In the genomic region with DNA sequence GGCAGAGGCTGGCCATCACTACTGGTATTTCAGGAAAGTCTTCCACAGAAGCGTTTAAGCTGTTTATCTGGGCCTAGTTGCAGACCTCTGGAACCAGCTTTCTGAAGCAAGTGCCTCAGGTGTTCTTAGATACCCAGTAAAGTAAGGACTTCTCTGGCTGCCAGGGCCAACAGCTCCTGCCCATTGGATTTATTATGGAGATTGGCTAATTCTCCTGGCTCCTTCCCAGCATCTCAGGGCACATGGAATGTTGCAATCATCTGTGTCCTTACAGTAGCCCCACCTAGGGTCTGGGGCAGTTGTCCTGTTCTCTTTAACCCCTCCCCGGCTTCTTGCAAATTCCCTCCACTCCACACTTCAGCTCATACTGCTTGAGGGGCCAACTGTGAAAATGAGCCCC, we compare ENCODE assay signal across 11 mouse cellular contexts. TPM values are rescaled to one million over a fixed set of nuclear protein-coding genes. Genes with fewer than 3 reads are reported as not detected.
DNase-seq lines count a peak whose midpoint lies in the region; ATAC-seq and TF ChIP-seq lines count a peak whose summit lies in the region.
"Had no signal": no experiment of that assay in that cellular context is flagged by ENCODE, and none has a peak within 500 bp of the region (broad histone marks: within the 10 kb centered on the region; RNA-seq: fewer than 3 reads in every experiment).

No protein-coding gene starts in this region.

- H3K79me2 ChIP-seq in liver, adult 2 months (ENCODE audit: control insufficient read depth, insufficient read depth, low read length): peaks cover 4% of the 10 kb centered on the region; the same call in 1 of the 2 replicates

- peaks cover 27% of the 10 kb centered on the region for H3K4me1 ChIP-seq in liver, adult 2 months (ENCODE audit: control insufficient read depth, insufficient read depth, low read length)
- no peaks in the 10 kb centered on the region for H3K4me1 ChIP-seq in liver, embryonic 11.5 days (replicated peaks; ENCODE audit: control insufficient read depth, insufficient read depth, low read length)
- no peaks in the 10 kb centered on the region for H3K4me1 ChIP-seq in lung, embryonic 16.5 days (replicated peaks; ENCODE audit: control insufficient read depth, insufficient read depth, low read length)
- no peaks in the 10 kb centered on the region; the same call in 1 of the 2 replicates for H3K4me1 ChIP-seq in intestine, postnatal 0 days (replicated peaks; ENCODE audit: control insufficient read depth, insufficient read depth, low read length)
- H3K4me1 ChIP-seq: heart, embryonic 13.5 days had no signal

- intact Hi-C loops in left cerebral cortex, postnatal 25 days (cut with DNase I): no loop called here

- H3K4me2 ChIP-seq in liver, embryonic 11.5 days: no peak overlapping the region
- no peak overlapping the region for H3K4me2 ChIP-seq in lung, embryonic 16.5 days (ENCODE audit: low read depth, low read length)
- H3K4me2 ChIP-seq in intestine, postnatal 0 days (replicated peaks; ENCODE audit: low read depth): no peak overlapping the region
- H3K4me2 ChIP-seq: heart, embryonic 13.5 days; hindbrain, embryonic 14.5 days had no signal

- 0 out of 2 replicates have a peak overlapping the region, but pooled peaks have one; percentile 22 for H3K27ac ChIP-seq in liver, adult 2 months (replicated peaks; ENCODE audit: insufficient read depth, low read depth, low read length)
- no peak overlapping the region for H3K27ac ChIP-seq in liver, embryonic 11.5 days (ENCODE audit: low read depth, low read length)
- H3K27ac ChIP-seq in lung, embryonic 16.5 days (ENCODE audit: low read length): no peak overlapping the region
- H3K27ac ChIP-seq in intestine, postnatal 0 days (ENCODE audit: low read depth, low read length): no peak overlapping the region
- H3K27ac ChIP-seq: heart, embryonic 13.5 days; hindbrain, embryonic 14.5 days had no signal

- no peak overlapping the region for H3K9ac ChIP-seq in liver, adult 2 months (ENCODE audit: low read depth, low read length)
- no peak overlapping the region for H3K9ac ChIP-seq in liver, embryonic 11.5 days (ENCODE audit: low read depth, low read length)
- H3K9ac ChIP-seq in lung, embryonic 16.5 days (ENCODE audit: low read length): no peak overlapping the region
- H3K9ac ChIP-seq in intestine, postnatal 0 days (ENCODE audit: low read depth, low read length): no peak overlapping the region
- H3K9ac ChIP-seq: heart, embryonic 13.5 days; hindbrain, embryonic 14.5 days had no signal

- TF ChIP-seq CTCF in liver, adult 2 months (IDR thresholded peaks at IDR 0.05; ENCODE audit: low read depth, low read length): no peak
- no peak for TF ChIP-seq CTCF in intestine, postnatal 0 days (IDR thresholded peaks at IDR 0.05; ENCODE audit: low read depth)

- TF ChIP-seq POLR2A in liver, adult 2 months (IDR thresholded peaks at IDR 0.05; ENCODE audit: extremely low read depth, insufficient read depth, low read length): no peak

- H3K36me3 ChIP-seq in liver, adult 2 months (ENCODE audit: control insufficient read depth, insufficient read depth, low read length): no peaks in the 10 kb centered on the region
- H3K36me3 ChIP-seq in liver, embryonic 11.5 days (ENCODE audit: control insufficient read depth, insufficient read depth, low read length): no peaks in the 10 kb centered on the region
- H3K36me3 ChIP-seq in lung, embryonic 16.5 days (ENCODE audit: control insufficient read depth, insufficient read depth, low read length): no peaks in the 10 kb centered on the region
- H3K36me3 ChIP-seq in intestine, postnatal 0 days (ENCODE audit: control insufficient read depth, insufficient read depth): no peaks in the 10 kb centered on the region
- H3K36me3 ChIP-seq: heart, embryonic 13.5 days had no signal

- no peak for ATAC-seq in liver, embryonic 11.5 days (replicated peaks; ENCODE audit: low FRiP score)
- ATAC-seq in lung, embryonic 16.5 days (ENCODE audit: low read depth): peak; percentile 23; the same call in 1 of the 2 replicates
- no peak for ATAC-seq in intestine, postnatal 0 days
- ATAC-seq in activated CD4-positive, CD25-positive, alpha-beta regulatory T cell, adult 4 months: no peak

- DNase-seq in liver, adult 2 months (ENCODE audit: extremely low read depth, low read depth, low spot score): peak; percentile 94
- DNase-seq in liver, embryonic 11.5 days (ENCODE audit: low spot score): no peak
- DNase-seq in adrenal gland, postnatal 36 days: peak; percentile 62 to 67
- no peak for DNase-seq in left cerebral cortex, postnatal 25 days (ENCODE audit: low spot score in 2 of 2)
- DNase-seq: spleen, adult 18-20 months had no signal

- no peaks in the 10 kb centered on the region for H3K9me3 ChIP-seq in liver, embryonic 11.5 days (ENCODE audit: control insufficient read depth, low read length)
- H3K9me3 ChIP-seq in lung, embryonic 16.5 days (ENCODE audit: control insufficient read depth, low read length): no peaks in the 10 kb centered on the region
- H3K9me3 ChIP-seq in intestine, postnatal 0 days (ENCODE audit: control insufficient read depth): no peaks in the 10 kb centered on the region
- H3K9me3 ChIP-seq: heart, embryonic 13.5 days had no signal

- H3K27me3 ChIP-seq in liver, adult 2 months (ENCODE audit: control insufficient read depth, insufficient read depth, low read length): no peaks in the 10 kb centered on the region
- H3K27me3 ChIP-seq in liver, embryonic 11.5 days (replicated peaks; ENCODE audit: control insufficient read depth, insufficient read depth, low read length): no peaks in the 10 kb centered on the region
- no peaks in the 10 kb centered on the region for H3K27me3 ChIP-seq in lung, embryonic 16.5 days (ENCODE audit: control insufficient read depth, insufficient read depth, low read depth, low read length)
- H3K27me3 ChIP-seq in intestine, postnatal 0 days (replicated peaks; ENCODE audit: control insufficient read depth, insufficient read depth, low read length): no peaks in the 10 kb centered on the region
- H3K27me3 ChIP-seq: heart, embryonic 13.5 days had no signal

- WGBS in liver, adult 2 months: 24% methylated on average over 2 of the region's 2 CpGs
- 86% methylated on average over 2 of the region's 2 CpGs for WGBS in liver, embryonic 11.5 days
- WGBS in lung, embryonic 16.5 days: 75% methylated on average over 2 of the region's 2 CpGs
- 82% methylated on average over 2 of the region's 2 CpGs for WGBS in intestine, postnatal 0 days

- no peak overlapping the region for H3K4me3 ChIP-seq in liver, adult 2 months (ENCODE audit: insufficient read depth, low read depth, low read length)
- no peak overlapping the region for H3K4me3 ChIP-seq in liver, embryonic 11.5 days (ENCODE audit: low read depth, low read length)
- no peak overlapping the region for H3K4me3 ChIP-seq in lung, embryonic 16.5 days (ENCODE audit: low read length)
- no peak overlapping the region for H3K4me3 ChIP-seq in intestine, postnatal 0 days (ENCODE audit: low read depth, low read length)
- H3K4me3 ChIP-seq: erythroblast, embryonic 14.5 days; heart, embryonic 13.5 days had no signal

RNA-seq across cellular contexts. Expression of a gene that starts 38.6 kb away (rescaled TPM):
- total RNA-seq in liver, adult 2 months (2014; rRNA removed): 5.3 and 7.1 TPM in 2 replicates
- 13.1 and 15.5 TPM in 2 replicates for polyA plus RNA-seq in liver, adult 2 months (2012; rRNA removed)
- polyA plus RNA-seq in liver, embryonic 11.5 days (2014; fragmentation: Nextera tagmentation; extraction: Ambion mirVana): 27.9 and 31.1 TPM in 2 replicates
- 10 to 100 TPM; 26.2 to 54.8 TPM for total RNA-seq in adrenal gland, postnatal 36 days (2021)
- 14.5 and 17.7 TPM in 2 replicates for polyA plus RNA-seq in lung, embryonic 16.5 days (2015; fragmentation: Nextera tagmentation; extraction: Ambion mirVana)
- polyA plus RNA-seq in intestine, postnatal 0 days (2015; fragmentation: Nextera tagmentation; extraction: Ambion mirVana): 68.1 and 74.0 TPM in 2 replicates
- 10 to 100 TPM in 1 of 2 experiments, 1 to 10 TPM in 1; 7.4 to 11.0 TPM for total RNA-seq in left cerebral cortex, postnatal 25 days (2021)
- 1 to 10 TPM; 4.1 to 5.6 TPM for polyA plus RNA-seq in activated CD4-positive, CD25-positive, alpha-beta regulatory T cell, adult 4 months (2017; shearing (Covaris generic))

Comparison
In these comparisons a context has a peak if more than half of its experiments do, and no peak if none do; other contexts are left out.
1. DNase-seq: peak in liver, adult 2 months (single experiment) and adrenal gland, postnatal 36 days (2 of 2); none in liver, embryonic 11.5 days (single experiment) and left cerebral cortex, postnatal 25 days (0 of 2).